In the genomic region with DNA sequence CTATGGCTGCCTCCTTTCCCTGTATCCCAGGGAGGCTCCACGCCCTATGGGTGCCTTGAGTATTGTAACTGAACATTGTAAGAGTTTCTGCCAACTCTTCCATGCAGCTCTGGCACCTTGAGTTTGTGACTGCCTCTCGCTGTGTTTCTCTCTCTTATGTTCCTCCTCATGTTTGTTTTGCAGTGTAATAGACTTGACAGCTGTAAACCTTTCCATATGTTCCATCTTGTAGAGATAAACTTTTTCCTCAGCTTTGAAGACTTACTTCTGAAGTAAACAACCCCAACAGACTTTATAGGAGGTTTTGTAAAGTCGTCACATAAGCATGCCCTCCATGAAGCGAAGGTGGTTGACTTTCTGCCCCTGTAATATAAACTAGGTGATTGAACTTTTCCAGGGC, we compare ENCODE assay signal across 26 mouse cellular contexts.
DNase-seq lines count a peak whose midpoint lies in the region; ATAC-seq and TF ChIP-seq lines count a peak whose summit lies in the region.
"Had no signal": no experiment of that assay in that cellular context is flagged by ENCODE, and none has a peak within 500 bp of the region (broad histone marks: within the 10 kb centered on the region; RNA-seq: fewer than 3 reads in every experiment).

No protein-coding gene starts in this region.

- no peaks in the 10 kb centered on the region for H3K4me1 ChIP-seq in kidney, postnatal 0 days (replicated peaks; ENCODE audit: insufficient read depth, low read length)
- no peaks in the 10 kb centered on the region for H3K4me1 ChIP-seq in embryonic facial prominence, embryonic 11.5 days (ENCODE audit: control insufficient read depth, insufficient read depth, low read length)
- H3K4me1 ChIP-seq in embryonic facial prominence, embryonic 14.5 days (ENCODE audit: control insufficient read depth, insufficient read depth, low read length): peaks cover 39% of the 10 kb centered on the region
- peaks cover 14% of the 10 kb centered on the region for H3K4me1 ChIP-seq in stomach, embryonic 16.5 days (ENCODE audit: control insufficient read depth, insufficient read depth, low read length)
- H3K4me1 ChIP-seq: megakaryocyte, embryonic 14.5 days had no signal

- no peak overlapping the region for H3K4me2 ChIP-seq in kidney, postnatal 0 days (ENCODE audit: low read length)
- H3K4me2 ChIP-seq in embryonic facial prominence, embryonic 11.5 days (ENCODE audit: low read depth, low read length): no peak overlapping the region
- H3K4me2 ChIP-seq in embryonic facial prominence, embryonic 14.5 days (ENCODE audit: low read depth, low read length): no peak overlapping the region
- no peak overlapping the region for H3K4me2 ChIP-seq in stomach, embryonic 16.5 days (ENCODE audit: low read depth, low read length)
- H3K4me2 ChIP-seq: forebrain, embryonic 13.5 days; heart, embryonic 11.5 days; hindbrain, embryonic 13.5 days; midbrain, embryonic 12.5 days; neural tube, embryonic 12.5 days had no signal

- no peak overlapping the region for H3K4me3 ChIP-seq in kidney, postnatal 0 days (replicated peaks; ENCODE audit: low read depth, low read length)
- no peak overlapping the region for H3K4me3 ChIP-seq in embryonic facial prominence, embryonic 11.5 days (ENCODE audit: low read depth, low read length)
- no peak overlapping the region for H3K4me3 ChIP-seq in embryonic facial prominence, embryonic 14.5 days (ENCODE audit: low read depth, low read length)
- no peak overlapping the region for H3K4me3 ChIP-seq in stomach, embryonic 16.5 days (replicated peaks; ENCODE audit: low read length)
- H3K4me3 ChIP-seq: forebrain, embryonic 13.5 days; hindbrain, embryonic 13.5 days; megakaryocyte, embryonic 14.5 days; midbrain, embryonic 12.5 days; myocyte; neural tube, embryonic 12.5 days had no signal

- ATAC-seq in kidney, postnatal 0 days (replicated peaks; ENCODE audit: low FRiP score, low read depth): no peak
- ATAC-seq in embryonic facial prominence, embryonic 11.5 days (replicated peaks; ENCODE audit: insufficient number of reproducible peaks, low FRiP score, low TSS enrichment, low read depth): no peak
- no peak for ATAC-seq in embryonic facial prominence, embryonic 14.5 days (ENCODE audit: low read depth)
- ATAC-seq in stomach, embryonic 16.5 days (ENCODE audit: insufficient read depth, low FRiP score): no peak
- ATAC-seq: CD4-positive, CD25-positive, alpha-beta regulatory T cell, adult 4 months; forebrain, embryonic 13.5 days; intestine, postnatal 0 days had no signal

- no peaks in the 10 kb centered on the region for H3K27me3 ChIP-seq in kidney, postnatal 0 days (ENCODE audit: insufficient read depth, low read length)
- no peaks in the 10 kb centered on the region for H3K27me3 ChIP-seq in embryonic facial prominence, embryonic 11.5 days (ENCODE audit: control insufficient read depth, insufficient read depth, low read length)
- no peaks in the 10 kb centered on the region for H3K27me3 ChIP-seq in embryonic facial prominence, embryonic 14.5 days (replicated peaks; ENCODE audit: control insufficient read depth, insufficient read depth, low read length)
- H3K27me3 ChIP-seq in stomach, embryonic 16.5 days (ENCODE audit: control insufficient read depth, insufficient read depth, low read length): no peaks in the 10 kb centered on the region
- H3K27me3 ChIP-seq: forebrain, embryonic 13.5 days; hindbrain, embryonic 13.5 days; megakaryocyte, embryonic 14.5 days; midbrain, embryonic 12.5 days; neural tube, embryonic 12.5 days had no signal

- no peak overlapping the region for H3K9ac ChIP-seq in kidney, postnatal 0 days (ENCODE audit: low read depth, low read length)
- no peak overlapping the region for H3K9ac ChIP-seq in embryonic facial prominence, embryonic 11.5 days (replicated peaks; ENCODE audit: low read length)
- no peak overlapping the region for H3K9ac ChIP-seq in embryonic facial prominence, embryonic 14.5 days (ENCODE audit: low read depth, low read length)
- no peak overlapping the region for H3K9ac ChIP-seq in stomach, embryonic 16.5 days (ENCODE audit: low read length)
- H3K9ac ChIP-seq: forebrain, embryonic 13.5 days; hindbrain, embryonic 13.5 days; liver, embryonic 14.5 days; midbrain, embryonic 12.5 days; neural tube, embryonic 12.5 days had no signal

- H3K27ac ChIP-seq in kidney, postnatal 0 days: no peak overlapping the region
- no peak overlapping the region for H3K27ac ChIP-seq in embryonic facial prominence, embryonic 11.5 days (replicated peaks; ENCODE audit: low read depth, low read length)
- H3K27ac ChIP-seq in embryonic facial prominence, embryonic 14.5 days (replicated peaks; ENCODE audit: low read depth, low read length): peak overlapping the region; percentile 44
- H3K27ac ChIP-seq in stomach, embryonic 16.5 days (ENCODE audit: low read length): peak overlapping the region; percentile 69; the same call in 1 of the 2 replicates
- H3K27ac ChIP-seq: forebrain, embryonic 13.5 days; hindbrain, embryonic 13.5 days; liver, embryonic 14.5 days; midbrain, embryonic 12.5 days; neural tube, embryonic 12.5 days had no signal

- H3K36me3 ChIP-seq in kidney, postnatal 0 days (ENCODE audit: insufficient read depth, low read length): no peaks in the 10 kb centered on the region
- H3K36me3 ChIP-seq in embryonic facial prominence, embryonic 11.5 days (replicated peaks; ENCODE audit: control insufficient read depth, insufficient read depth, low read depth, low read length): no peaks in the 10 kb centered on the region
- H3K36me3 ChIP-seq in embryonic facial prominence, embryonic 14.5 days (ENCODE audit: control insufficient read depth, insufficient read depth, low read length): no peaks in the 10 kb centered on the region
- H3K36me3 ChIP-seq in stomach, embryonic 16.5 days (ENCODE audit: control insufficient read depth, insufficient read depth, low read length): no peaks in the 10 kb centered on the region
- H3K36me3 ChIP-seq: hindbrain, embryonic 13.5 days; midbrain, embryonic 12.5 days; neural tube, embryonic 12.5 days had no signal

- WGBS in kidney, postnatal 0 days: 55% methylated on average over 4 of the region's 4 CpGs
- 35% methylated on average over 4 of the region's 4 CpGs for WGBS in embryonic facial prominence, embryonic 11.5 days
- WGBS in embryonic facial prominence, embryonic 14.5 days: 40% methylated on average over 4 of the region's 4 CpGs
- WGBS in stomach, embryonic 16.5 days: 62% methylated on average over 4 of the region's 4 CpGs

- DNase-seq in kidney, postnatal 0 days (ENCODE audit: low spot score): peak; percentile 58
- DNase-seq in kidney, postnatal 4 days: no peak
- peak; percentile 51 for DNase-seq in embryonic facial prominence, embryonic 11.5 days (ENCODE audit: low spot score)
- no peak for DNase-seq in embryonic facial prominence, embryonic 14.5 days (ENCODE audit: low spot score)
- DNase-seq in ovary, postnatal 10 days (ENCODE audit: low spot score): no peak
- DNase-seq in cerebellum, postnatal 14 days: no peak
- DNase-seq: adrenal gland, postnatal 14 days; cerebellum, adult 11-12 months; cerebellum, adult 9-11 months; gastrocnemius, postnatal 36 days; heart, adult 18-20 months; heart, postnatal 36 days; liver; lung, postnatal 4 days; thymus, postnatal 14 days had no signal

- no peaks in the 10 kb centered on the region for H3K9me3 ChIP-seq in kidney, postnatal 0 days (replicated peaks; ENCODE audit: low read length)
- no peaks in the 10 kb centered on the region for H3K9me3 ChIP-seq in embryonic facial prominence, embryonic 11.5 days (replicated peaks; ENCODE audit: control insufficient read depth, low read length)
- no peaks in the 10 kb centered on the region for H3K9me3 ChIP-seq in embryonic facial prominence, embryonic 14.5 days (ENCODE audit: control insufficient read depth, low read length)
- H3K9me3 ChIP-seq in stomach, embryonic 16.5 days (replicated peaks; ENCODE audit: control insufficient read depth, low read length): no peaks in the 10 kb centered on the region
- H3K9me3 ChIP-seq: forebrain, embryonic 13.5 days; hindbrain, embryonic 13.5 days; midbrain, embryonic 12.5 days; neural tube, embryonic 12.5 days had no signal

- no peak for TF ChIP-seq CTCF in kidney, postnatal 0 days (IDR thresholded peaks at IDR 0.05; ENCODE audit: low read depth)

Comparison
In these comparisons a context has a peak if more than half of its experiments do, and no peak if none do; other contexts are left out.
1. DNase-seq: peak in kidney, postnatal 0 days (single experiment) and embryonic facial prominence, embryonic 11.5 days (single experiment); none in kidney, postnatal 4 days (0 of 2), embryonic facial prominence, embryonic 14.5 days (single experiment), ovary, postnatal 10 days (single experiment) and cerebellum, postnatal 14 days (0 of 2).
2. H3K27ac ChIP-seq: peak in embryonic facial prominence, embryonic 14.5 days (single experiment) and stomach, embryonic 16.5 days (single experiment); none in kidney, postnatal 0 days (single experiment) and embryonic facial prominence, embryonic 11.5 days (single experiment).